Mouse (Mus musculus): ENCODE data around the gene Art1. TPM values are rescaled to one million over a fixed set of nuclear protein-coding genes. Genes with fewer than 3 reads are reported as not detected.
A peak's percentile ranks its signal among the peaks of the same experiment; 100 is the strongest.

The Art1 gene
- polyA plus RNA-seq, 1 experiment, result 0.13 TPM

- Histone ChIP-seq H3K36me3 (ENCODE audit: control insufficient read depth, insufficient read depth, low read length) (peaks cover 26% of the 10 kb centered on the region), H3K27ac (ENCODE audit: insufficient read depth, low read length) (no peak overlapping the region), H3K4me1 (ENCODE audit: control insufficient read depth, insufficient read depth, insufficient read length) (no peaks in the 10 kb centered on the region), H3K4me3 (ENCODE audit: extremely low read depth, insufficient read depth, insufficient read length) (no peak overlapping the region), H3K27me3 (ENCODE audit: control insufficient read depth, insufficient read depth, low read length) (no peaks in the 10 kb centered on the region)
- TF ChIP-seq CTCF (IDR thresholded peaks at IDR 0.05; ENCODE audit: extremely low read depth, insufficient read depth, insufficient read length, insufficient replicate concordance) (no peak), POLR2A (IDR thresholded peaks at IDR 0.05; ENCODE audit: low read depth, low read length) (no peak)
- WGBS, result 76% methylated on average over 6 of the region's 6 CpGs
- DNase-seq (ENCODE audit: low read depth in 1 of 2, low spot score in 2 of 2), result no peak
These were observed 15.8 kb downstream of the Art1 start for GRCm38 (mm10) chr7:102117382-102117781.

- Histone ChIP-seq H3K27me3 (ENCODE audit: control insufficient read depth, insufficient read depth, low read length) (no peaks in the 10 kb centered on the region), H3K36me3 (ENCODE audit: control insufficient read depth, insufficient read depth, low read length) (peaks cover 54% of the 10 kb centered on the region), H3K4me3 (ENCODE audit: extremely low read depth, insufficient read depth, insufficient read length) (no peak overlapping the region), H3K27ac (ENCODE audit: insufficient read depth, low read length) (no peak overlapping the region), H3K4me1 (ENCODE audit: control insufficient read depth, insufficient read depth, insufficient read length) (no peaks in the 10 kb centered on the region)
- DNase-seq (ENCODE audit: low read depth in 1 of 2, low spot score in 2 of 2), result no peak
- TF ChIP-seq CTCF (IDR thresholded peaks at IDR 0.05; ENCODE audit: extremely low read depth, insufficient read depth, insufficient read length, insufficient replicate concordance) (no peak), POLR2A (IDR thresholded peaks at IDR 0.05; ENCODE audit: low read depth, low read length) (no peak)
- 95% methylated on average over 10 of the region's 10 CpGs for WGBS
These were observed 18.8 kb downstream of the Art1 start for GRCm38 (mm10) chr7:102120326-102120725.

GRCm38 (mm10) chr7:102132395-102132794, 30.9 kb downstream of the Art1 start:
- peaks cover 43% of the 10 kb centered on the region for H3K36me3 ChIP-seq (ENCODE audit: control insufficient read depth, insufficient read depth, low read length)
- no peaks in the 10 kb centered on the region for H3K27me3 ChIP-seq (ENCODE audit: control insufficient read depth, insufficient read depth, low read length)
- H3K4me1 ChIP-seq (ENCODE audit: control insufficient read depth, insufficient read depth, insufficient read length), result no peaks in the 10 kb centered on the region
- no peak overlapping the region for H3K4me3 ChIP-seq (ENCODE audit: extremely low read depth, insufficient read depth, insufficient read length)
- 92% methylated on average over 4 of the region's 4 CpGs for WGBS
- no peak for TF ChIP-seq POLR2A (IDR thresholded peaks at IDR 0.05; ENCODE audit: low read depth, low read length)
- no peak for TF ChIP-seq CTCF (IDR thresholded peaks at IDR 0.05; ENCODE audit: extremely low read depth, insufficient read depth, insufficient read length, insufficient replicate concordance)
- H3K27ac ChIP-seq (ENCODE audit: insufficient read depth, low read length), result no peak overlapping the region
- no peak for DNase-seq (ENCODE audit: low read depth in 1 of 2, low spot score in 2 of 2)

GRCm38 (mm10) chr7:102137464-102137863, 35.9 kb downstream of the Art1 start:
- no peaks in the 10 kb centered on the region for H3K4me1 ChIP-seq (ENCODE audit: control insufficient read depth, insufficient read depth, insufficient read length)
- peak in 1 of 2 experiments; percentile 30 for DNase-seq (ENCODE audit: low read depth in 1 of 2, low spot score in 2 of 2)
- peaks cover 30% of the 10 kb centered on the region for H3K36me3 ChIP-seq (ENCODE audit: control insufficient read depth, insufficient read depth, low read length)
- H3K27ac ChIP-seq (ENCODE audit: insufficient read depth, low read length), result no peak overlapping the region
- WGBS, result 92% methylated on average over 1 of the region's 1 CpGs
- H3K4me3 ChIP-seq (ENCODE audit: extremely low read depth, insufficient read depth, insufficient read length), result no peak overlapping the region
- no peaks in the 10 kb centered on the region for H3K27me3 ChIP-seq (ENCODE audit: control insufficient read depth, insufficient read depth, low read length)
- peak; percentile 20; the same call in 1 of the 2 replicates for TF ChIP-seq CTCF (IDR thresholded peaks at IDR 0.05; ENCODE audit: extremely low read depth, insufficient read depth, insufficient read length, insufficient replicate concordance)
- no peak for TF ChIP-seq POLR2A (IDR thresholded peaks at IDR 0.05; ENCODE audit: low read depth, low read length)

GRCm38 (mm10) chr7:102137898-102138297, 36.4 kb downstream of the Art1 start:
- Histone ChIP-seq H3K4me3 (ENCODE audit: extremely low read depth, insufficient read depth, insufficient read length) (no peak overlapping the region), H3K36me3 (ENCODE audit: control insufficient read depth, insufficient read depth, low read length) (peaks cover 27% of the 10 kb centered on the region), H3K27me3 (ENCODE audit: control insufficient read depth, insufficient read depth, low read length) (no peaks in the 10 kb centered on the region), H3K4me1 (ENCODE audit: control insufficient read depth, insufficient read depth, insufficient read length) (no peaks in the 10 kb centered on the region), H3K27ac (ENCODE audit: insufficient read depth, low read length) (no peak overlapping the region)
- no peak for DNase-seq (ENCODE audit: low read depth in 1 of 2, low spot score in 2 of 2)
- WGBS, result 98% methylated on average over 5 of the region's 5 CpGs
- TF ChIP-seq POLR2A (IDR thresholded peaks at IDR 0.05; ENCODE audit: low read depth, low read length) (no peak), CTCF (IDR thresholded peaks at IDR 0.05; ENCODE audit: extremely low read depth, insufficient read depth, insufficient read length, insufficient replicate concordance) (no peak)

- Histone ChIP-seq H3K4me3 (ENCODE audit: extremely low read depth, insufficient read depth, insufficient read length) (no peak overlapping the region), H3K27me3 (ENCODE audit: control insufficient read depth, insufficient read depth, low read length) (no peaks in the 10 kb centered on the region), H3K4me1 (ENCODE audit: control insufficient read depth, insufficient read depth, insufficient read length) (no peaks in the 10 kb centered on the region), H3K27ac (ENCODE audit: insufficient read depth, low read length) (no peak overlapping the region), H3K36me3 (ENCODE audit: control insufficient read depth, insufficient read depth, low read length) (peaks cover 24% of the 10 kb centered on the region)
- WGBS, result 86% methylated on average over 5 of the region's 5 CpGs
- DNase-seq (ENCODE audit: low read depth in 1 of 2, low spot score in 2 of 2), result no peak
- no peak for TF ChIP-seq CTCF (IDR thresholded peaks at IDR 0.05; ENCODE audit: extremely low read depth, insufficient read depth, insufficient read length, insufficient replicate concordance)
- TF ChIP-seq POLR2A (IDR thresholded peaks at IDR 0.05; ENCODE audit: low read depth, low read length), result no peak
These were observed 52.1 kb downstream of the Art1 start for GRCm38 (mm10) chr7:102153691-102154090.

Other genes starting within 250 kb of the Art1 start
- 0.75 and 1.4 TPM in 2 replicates for gene Folr2, start 244.5 kb upstream of the Art1 start, polyA plus RNA-seq (2012; rRNA removed)
- gene Anapc15, start 238.0 kb upstream of the Art1 start, polyA plus RNA-seq (2012; rRNA removed), result 34.4 and 37.1 TPM in 2 replicates
- gene Folr1, start 231.0 kb upstream of the Art1 start, polyA plus RNA-seq (2012; rRNA removed), result 0.51 and 0.76 TPM in 2 replicates
- gene Lamtor1, start 195.8 kb upstream of the Art1 start, polyA plus RNA-seq (2012; rRNA removed), result 117 and 136 TPM in 2 replicates
- gene Tomt, start 195.4 kb upstream of the Art1 start, polyA plus RNA-seq (2012; rRNA removed), result 0.07 and 0.15 TPM in 2 replicates
- gene Lrrc51, start 167.8 kb upstream of the Art1 start, polyA plus RNA-seq (2012; rRNA removed), result 2.5 and 2.8 TPM in 2 replicates
- 89.8 and 96.9 TPM in 2 replicates for gene Numa1, start 167.6 kb upstream of the Art1 start, polyA plus RNA-seq (2012; rRNA removed)
- gene Il18bp, start 83.1 kb upstream of the Art1 start, polyA plus RNA-seq (2012; rRNA removed), result 24.5 and 27.4 TPM in 2 replicates
- 14.2 and 17.7 TPM in 2 replicates for gene Rnf121, start 36.3 kb upstream of the Art1 start, polyA plus RNA-seq (2012; rRNA removed)
- 18.3 and 21.5 TPM in 2 replicates for gene Xndc1, start 36.2 kb upstream of the Art1 start, polyA plus RNA-seq (2012; rRNA removed)
- gene Xntrpc, start 36.0 kb upstream of the Art1 start, polyA plus RNA-seq (2012; rRNA removed), result 2.6 and 4.9 TPM in 2 replicates
- gene Trpc2, start 18.6 kb upstream of the Art1 start, polyA plus RNA-seq (2012; rRNA removed), result 0.42 and 2.0 TPM in 2 replicates
- gene Art5, start 7.7 kb downstream of the Art1 start, polyA plus RNA-seq (2012; rRNA removed), result 0.09 and 0.26 TPM in 2 replicates
- gene Chrna10, start 15.1 kb downstream of the Art1 start, polyA plus RNA-seq (2012; rRNA removed), result 0.04 and 0.18 TPM in 2 replicates
- 11.5 and 13.5 TPM in 2 replicates for gene Nup98, start 108.4 kb downstream of the Art1 start, polyA plus RNA-seq (2012; rRNA removed)
- gene Pgap2, start 108.5 kb downstream of the Art1 start, polyA plus RNA-seq (2012; rRNA removed), result 57.8 and 72.9 TPM in 2 replicates
- 165 and 178 TPM in 2 replicates for gene Rhog, start 154.3 kb downstream of the Art1 start, polyA plus RNA-seq (2012; rRNA removed)
- gene Stim1, start 166.1 kb downstream of the Art1 start, polyA plus RNA-seq (2012; rRNA removed), result 49.3 and 57.8 TPM in 2 replicates